Mouse (Mus musculus): ENCODE measurements at regions not wholly inside any gene's neighbourhood (a gene's known extent, or its start where the extent isn't known, plus 50 kb on each side); places are given as distances from the start of the nearest gene placed in this dataset.

DNA sequence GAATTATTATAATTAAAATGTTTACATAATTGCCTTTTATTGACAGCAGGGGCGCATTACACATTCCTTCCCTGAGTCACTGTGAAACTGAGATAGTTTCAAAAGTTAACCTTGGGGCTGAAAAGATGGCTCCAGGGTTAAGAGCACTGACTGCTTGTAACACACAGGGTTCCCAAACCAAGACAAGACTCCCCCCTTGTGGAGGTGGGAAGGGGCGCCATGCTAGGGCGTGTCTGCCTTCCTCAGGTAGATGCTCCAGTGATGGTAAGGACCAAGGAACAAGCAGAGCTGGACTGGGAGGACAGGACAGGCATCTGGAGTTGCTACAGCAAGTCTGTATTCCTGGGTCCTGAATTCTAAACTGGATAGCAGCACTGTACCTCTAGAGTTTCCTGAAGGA is 351.9 kb downstream of the Tbc1d22a start:
- WGBS = 74% methylated on average over 3 of the region's 3 CpGs
- H3K27ac ChIP-seq (ENCODE audit: insufficient read depth, low read depth, low read length) = no peak overlapping the region
- H3K4me1 ChIP-seq (ENCODE audit: control insufficient read depth, insufficient read depth, low read length) = peaks cover 5% of the 10 kb centered on the region
- TF ChIP-seq POLR2A (IDR thresholded peaks at IDR 0.05; ENCODE audit: insufficient read depth, low read depth, low read length) (no peak), CTCF (IDR thresholded peaks at IDR 0.05; ENCODE audit: insufficient read depth, low read depth, low read length) (no peak)
- H3K4me3 ChIP-seq (ENCODE audit: insufficient read depth, low read depth, low read length) = no peak overlapping the region

DNA sequence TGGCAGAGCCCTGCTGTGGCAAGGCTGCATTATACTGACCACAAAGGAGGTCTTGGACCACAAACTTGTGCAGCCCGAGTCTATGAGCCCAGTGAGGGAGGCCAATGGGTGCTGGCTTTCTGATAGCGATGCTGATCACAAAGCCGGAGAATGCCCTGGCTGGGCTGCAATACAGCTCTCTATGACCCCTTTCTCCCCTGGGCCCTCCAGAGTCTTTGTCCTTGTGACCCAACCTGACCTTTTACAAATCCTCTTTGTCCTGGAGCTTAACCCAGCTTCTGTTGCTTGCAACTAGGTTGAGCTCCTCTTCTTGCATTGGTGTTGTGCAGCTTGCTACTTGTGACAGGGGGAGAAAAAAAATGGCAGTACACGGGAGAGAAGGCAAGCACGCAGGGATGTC is 360.1 kb downstream of the Tbc1d22a start:
- no peak for TF ChIP-seq POLR2A (IDR thresholded peaks at IDR 0.05; ENCODE audit: insufficient read depth, low read depth, low read length)
- no peak for TF ChIP-seq CTCF (IDR thresholded peaks at IDR 0.05; ENCODE audit: insufficient read depth, low read depth, low read length)
- WGBS = 78% methylated on average over 5 of the region's 5 CpGs
- no peak overlapping the region for H3K27ac ChIP-seq (ENCODE audit: insufficient read depth, low read depth, low read length)
- H3K4me1 ChIP-seq (ENCODE audit: control insufficient read depth, insufficient read depth, low read length) = no peaks in the 10 kb centered on the region
- H3K4me3 ChIP-seq (ENCODE audit: insufficient read depth, low read depth, low read length) = no peak overlapping the region

DNA sequence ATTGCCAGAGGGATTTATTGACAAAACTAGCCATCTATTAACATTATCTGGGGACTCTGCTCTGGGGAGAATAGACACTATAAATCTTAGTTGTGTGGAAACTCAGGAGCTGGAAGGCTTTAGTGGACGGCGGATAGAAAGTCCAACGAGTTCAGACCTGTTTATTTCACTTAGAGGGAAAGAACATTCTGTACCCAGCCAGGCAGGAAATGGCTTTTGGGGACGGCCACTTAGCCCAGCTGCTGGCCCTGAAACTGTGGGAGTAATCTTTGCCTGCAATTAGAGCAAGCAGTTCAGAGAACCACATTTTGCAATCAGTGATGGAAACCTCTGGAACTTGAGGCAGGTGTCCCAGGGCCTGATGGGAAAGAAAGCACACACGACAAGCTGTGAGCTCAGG is 362.4 kb downstream of the Tbc1d22a start:
- 67% methylated on average over 5 of the region's 5 CpGs for WGBS

GRCm38 (mm10) chr15:86578689-86579088 is 364.4 kb downstream of the Tbc1d22a start:
- TF ChIP-seq POLR2A (IDR thresholded peaks at IDR 0.05; ENCODE audit: insufficient read depth, low read depth, low read length) = no peak
- no peak for TF ChIP-seq CTCF (IDR thresholded peaks at IDR 0.05; ENCODE audit: insufficient read depth, low read depth, low read length)
- Histone ChIP-seq H3K27ac (ENCODE audit: insufficient read depth, low read depth, low read length) (no peak overlapping the region), H3K4me3 (ENCODE audit: insufficient read depth, low read depth, low read length) (no peak overlapping the region), H3K4me1 (ENCODE audit: control insufficient read depth, insufficient read depth, low read length) (no peaks in the 10 kb centered on the region)
- 92% methylated on average over 16 of the region's 16 CpGs for WGBS

More for the DNA sequence above, 362.4 kb downstream of the Tbc1d22a start:
- Histone ChIP-seq H3K4me3 (ENCODE audit: insufficient read depth, low read depth, low read length) (no peak overlapping the region), H3K4me1 (ENCODE audit: control insufficient read depth, insufficient read depth, low read length) (no peaks in the 10 kb centered on the region), H3K27ac (ENCODE audit: insufficient read depth, low read depth, low read length) (no peak overlapping the region)
- TF ChIP-seq POLR2A (IDR thresholded peaks at IDR 0.05; ENCODE audit: insufficient read depth, low read depth, low read length) = no peak
- TF ChIP-seq CTCF (IDR thresholded peaks at IDR 0.05; ENCODE audit: insufficient read depth, low read depth, low read length) = no peak

DNA sequence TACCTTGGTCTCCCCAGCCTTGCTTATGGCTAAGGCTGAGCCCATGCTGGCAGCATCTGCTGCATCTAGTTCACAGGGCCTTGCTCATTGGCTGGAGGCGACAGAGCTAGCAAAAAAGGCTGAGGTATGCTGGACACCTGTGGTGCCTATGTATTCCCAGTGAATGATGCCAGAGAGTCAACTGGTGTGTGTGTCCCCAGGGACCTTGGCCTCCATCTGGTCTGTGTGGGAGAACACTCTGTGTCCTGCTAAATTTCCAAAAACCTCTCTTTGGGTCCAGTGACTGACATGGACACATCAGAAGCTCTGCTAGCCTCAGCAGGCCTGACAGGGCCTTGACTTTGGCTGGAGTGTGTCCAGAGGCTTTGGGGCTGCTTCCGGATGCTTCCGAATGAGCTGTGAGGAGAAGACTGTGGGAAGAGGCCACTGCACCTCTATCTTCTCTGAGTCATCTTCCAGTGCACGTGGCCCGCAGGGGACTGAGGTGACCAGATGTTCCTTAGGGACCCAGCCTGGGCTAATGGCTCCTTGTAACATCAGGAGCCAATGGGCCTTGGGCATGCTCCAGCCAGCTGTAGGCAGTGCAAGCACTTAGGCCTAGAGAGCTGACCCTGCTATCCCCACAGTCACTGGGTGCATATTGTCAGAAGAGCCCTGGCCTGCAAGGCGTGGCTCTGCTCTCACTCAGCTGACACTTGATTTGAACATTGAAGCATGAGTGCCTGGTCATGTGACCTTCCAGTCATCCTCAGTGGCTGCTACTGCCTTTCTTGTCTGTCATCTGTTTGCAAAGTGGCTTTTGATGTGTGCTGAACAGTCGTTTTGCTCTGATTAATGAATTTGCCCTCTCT is 368.2 kb downstream of the Tbc1d22a start:
- no peak for TF ChIP-seq CTCF (IDR thresholded peaks at IDR 0.05; ENCODE audit: insufficient read depth, low read depth, low read length)
- no peak for TF ChIP-seq POLR2A (IDR thresholded peaks at IDR 0.05; ENCODE audit: insufficient read depth, low read depth, low read length)
- no peak overlapping the region for H3K4me3 ChIP-seq (ENCODE audit: insufficient read depth, low read depth, low read length)
- WGBS = 90% methylated on average over 7 of the region's 7 CpGs
- H3K27ac ChIP-seq (ENCODE audit: insufficient read depth, low read depth, low read length) = no peak overlapping the region
- H3K4me1 ChIP-seq (ENCODE audit: control insufficient read depth, insufficient read depth, low read length) = no peaks in the 10 kb centered on the region

DNA sequence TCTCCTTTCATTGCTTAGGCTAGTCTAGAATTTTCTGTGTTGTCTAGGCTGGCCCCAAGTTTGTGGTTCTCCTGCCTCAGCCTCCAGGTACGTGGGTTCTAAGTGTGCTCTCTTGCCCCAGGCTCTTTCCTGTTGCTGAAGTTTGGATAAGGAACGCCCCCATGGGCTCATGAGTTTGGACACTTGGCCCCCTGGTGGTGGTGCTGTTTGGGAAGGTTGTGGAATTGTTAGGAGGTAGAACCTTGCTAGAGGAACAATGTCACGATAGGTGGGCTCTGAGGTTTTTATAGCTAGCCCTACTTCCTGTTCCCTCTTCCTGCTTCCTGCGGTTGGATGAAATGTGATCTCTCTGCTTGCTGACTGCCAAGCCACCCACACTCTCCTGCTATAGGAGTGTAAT is 371.5 kb downstream of the Tbc1d22a start:
- no peak overlapping the region for H3K4me3 ChIP-seq (ENCODE audit: insufficient read depth, low read depth, low read length)
- H3K27ac ChIP-seq (ENCODE audit: insufficient read depth, low read depth, low read length) = no peak overlapping the region
- H3K4me1 ChIP-seq (ENCODE audit: control insufficient read depth, insufficient read depth, low read length) = no peaks in the 10 kb centered on the region
- no peak for TF ChIP-seq POLR2A (IDR thresholded peaks at IDR 0.05; ENCODE audit: insufficient read depth, low read depth, low read length)
- no peak for TF ChIP-seq CTCF (IDR thresholded peaks at IDR 0.05; ENCODE audit: insufficient read depth, low read depth, low read length)
- 86% methylated on average over 4 of the region's 4 CpGs for WGBS

DNA sequence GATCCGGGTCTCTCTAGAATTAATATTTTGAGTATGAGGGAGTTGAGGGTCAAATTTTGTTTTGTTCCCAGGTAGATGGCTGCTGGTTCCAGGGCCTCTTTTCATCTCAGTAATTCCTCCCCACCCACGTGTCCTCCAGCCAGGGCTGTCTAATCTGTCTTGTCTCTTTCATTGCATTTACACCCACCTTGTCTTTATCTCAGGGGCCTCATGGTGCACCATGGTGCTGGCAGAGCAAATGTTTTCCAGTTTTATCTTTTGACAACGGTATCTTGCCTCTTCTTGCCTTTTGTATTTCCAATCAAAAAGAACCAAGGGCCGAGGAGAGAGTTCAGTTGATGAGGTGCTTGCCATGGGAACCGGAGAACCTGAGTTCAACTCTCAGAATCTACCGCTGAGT is 372.9 kb downstream of the Tbc1d22a start:
- Histone ChIP-seq H3K27ac (ENCODE audit: insufficient read depth, low read depth, low read length) (no peak overlapping the region), H3K4me3 (ENCODE audit: insufficient read depth, low read depth, low read length) (no peak overlapping the region), H3K4me1 (ENCODE audit: control insufficient read depth, insufficient read depth, low read length) (no peaks in the 10 kb centered on the region)
- TF ChIP-seq POLR2A (IDR thresholded peaks at IDR 0.05; ENCODE audit: insufficient read depth, low read depth, low read length) = no peak
- TF ChIP-seq CTCF (IDR thresholded peaks at IDR 0.05; ENCODE audit: insufficient read depth, low read depth, low read length) = no peak
- 87% methylated on average over 6 of the region's 6 CpGs for WGBS

DNA sequence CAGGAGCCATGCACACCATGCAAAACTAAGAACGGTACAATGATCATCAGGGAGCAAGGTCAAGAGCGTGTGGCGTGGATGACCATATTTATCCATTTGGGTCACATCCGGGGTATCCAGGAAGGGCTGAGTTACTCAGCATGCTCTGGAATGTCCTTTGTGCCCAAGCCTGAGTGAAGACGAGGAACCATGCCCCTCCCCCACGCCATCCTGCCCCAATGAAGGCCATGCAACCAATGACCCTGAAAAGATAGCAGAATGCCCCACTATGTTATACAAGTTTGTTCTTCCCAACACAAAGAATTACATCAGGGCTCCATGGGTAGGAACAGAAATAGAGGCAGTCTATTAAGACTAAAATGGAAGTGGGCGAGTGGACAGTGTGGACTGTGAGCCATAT is 375.8 kb downstream of the Tbc1d22a start:
- no peak for TF ChIP-seq POLR2A (IDR thresholded peaks at IDR 0.05; ENCODE audit: insufficient read depth, low read depth, low read length)
- no peak for TF ChIP-seq CTCF (IDR thresholded peaks at IDR 0.05; ENCODE audit: insufficient read depth, low read depth, low read length)
- 89% methylated on average over 7 of the region's 7 CpGs for WGBS
- no peak overlapping the region for H3K27ac ChIP-seq (ENCODE audit: insufficient read depth, low read depth, low read length)
- peaks cover 5% of the 10 kb centered on the region; the same call in 1 of the 2 replicates for H3K4me1 ChIP-seq (ENCODE audit: control insufficient read depth, insufficient read depth, low read length)
- H3K4me3 ChIP-seq (ENCODE audit: insufficient read depth, low read depth, low read length) = no peak overlapping the region

DNA sequence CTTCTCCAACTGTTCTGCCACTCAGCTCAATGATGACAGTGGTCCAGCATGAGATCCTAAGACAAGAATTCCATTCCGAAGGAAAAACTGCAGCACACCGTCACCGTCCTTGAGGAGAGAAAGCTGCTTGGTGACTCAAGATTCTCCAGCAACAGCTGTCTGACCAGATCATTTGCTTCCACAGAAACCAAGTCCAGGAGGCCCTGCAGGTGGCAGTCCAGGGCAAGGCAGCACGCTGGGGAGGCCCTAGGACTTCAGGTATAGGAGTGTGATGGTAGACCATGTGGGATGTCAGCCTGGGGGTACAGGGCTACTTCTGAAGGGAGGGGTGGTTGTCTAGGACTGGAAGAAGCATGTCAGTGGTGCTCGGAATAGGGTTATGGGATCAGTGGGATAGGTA is 376.6 kb downstream of the Tbc1d22a start:
- TF ChIP-seq POLR2A (IDR thresholded peaks at IDR 0.05; ENCODE audit: insufficient read depth, low read depth, low read length) = no peak
- TF ChIP-seq CTCF (IDR thresholded peaks at IDR 0.05; ENCODE audit: insufficient read depth, low read depth, low read length) = no peak
- no peak overlapping the region for H3K4me3 ChIP-seq (ENCODE audit: insufficient read depth, low read depth, low read length)
- WGBS = 86% methylated on average over 5 of the region's 5 CpGs
- H3K27ac ChIP-seq (ENCODE audit: insufficient read depth, low read depth, low read length) = no peak overlapping the region
- H3K4me1 ChIP-seq (ENCODE audit: control insufficient read depth, insufficient read depth, low read length) = peaks cover 5% of the 10 kb centered on the region; the same call in 1 of the 2 replicates
